In the genomic region with DNA sequence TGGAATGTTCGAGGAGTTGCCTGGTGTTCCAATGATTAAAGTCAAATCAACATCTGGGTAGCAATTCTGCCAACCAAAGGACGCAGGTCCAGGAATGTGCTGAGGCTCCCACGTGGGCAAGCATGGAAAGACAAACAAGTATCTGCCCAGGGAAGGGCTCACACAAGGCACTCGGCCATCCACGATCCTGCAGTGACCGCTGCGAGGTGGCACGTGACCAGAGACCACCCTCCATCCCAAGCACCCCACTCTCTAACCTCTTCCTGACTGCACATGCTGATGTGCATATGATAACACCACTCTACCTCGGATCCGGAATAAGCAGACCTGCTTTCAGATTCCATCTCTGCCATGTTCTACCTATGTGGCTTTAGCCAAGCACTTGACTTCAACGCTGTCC, we compare ENCODE assay signal across 21 mouse cellular contexts.
"Had no signal": no experiment of that assay in that cellular context is flagged by ENCODE, and none has a peak within 500 bp of the region (broad histone marks: within the 10 kb centered on the region; RNA-seq: fewer than 3 reads in every experiment).

No protein-coding gene starts in this region.

- H3K36me3 ChIP-seq: heart, embryonic 15.5 days; hindbrain, embryonic 13.5 days; hindbrain, embryonic 15.5 days; kidney, embryonic 15.5 days; limb, embryonic 13.5 days; limb, embryonic 15.5 days; liver, embryonic 12.5 days had no signal

- DNase-seq: gastrocnemius, postnatal 14 days; gastrocnemius, postnatal 36 days; heart, adult 18-20 months; kidney, adult 11 months; kidney, adult 2 months; kidney, adult 9 months; kidney, postnatal 14 days; kidney, postnatal 36 days; layer of hippocampus, adult 9-11 months; layer of hippocampus, postnatal 36 days; left cerebral cortex, postnatal 4 days had no signal

- H3K27me3 ChIP-seq: heart, embryonic 13.5 days; heart, embryonic 15.5 days; hindbrain, embryonic 13.5 days; hindbrain, embryonic 15.5 days; kidney, embryonic 15.5 days; limb, embryonic 13.5 days; limb, embryonic 15.5 days; liver, embryonic 12.5 days had no signal

- ATAC-seq: hindbrain, postnatal 0 days; liver, embryonic 12.5 days had no signal

- H3K9ac ChIP-seq: heart, embryonic 13.5 days; heart, embryonic 15.5 days; hindbrain, embryonic 13.5 days; hindbrain, embryonic 15.5 days; kidney, embryonic 15.5 days; limb, embryonic 13.5 days; limb, embryonic 15.5 days; liver, embryonic 12.5 days had no signal

- H3K27ac ChIP-seq: heart, embryonic 13.5 days; heart, embryonic 15.5 days; hindbrain, embryonic 13.5 days; hindbrain, embryonic 15.5 days; hindbrain, postnatal 0 days; kidney, embryonic 15.5 days; kidney, postnatal 0 days; limb, embryonic 13.5 days; limb, embryonic 15.5 days; liver, embryonic 12.5 days had no signal

- H3K4me3 ChIP-seq: heart, embryonic 13.5 days; heart, embryonic 15.5 days; hindbrain, embryonic 13.5 days; hindbrain, embryonic 15.5 days; kidney, embryonic 15.5 days; limb, embryonic 13.5 days; limb, embryonic 15.5 days; liver, embryonic 12.5 days had no signal
